Mouse (Mus musculus): ENCODE measurements around the gene Gm7029.
A peak's percentile ranks its signal among the peaks of the same experiment; 100 is the strongest.
"Not testable (repeated sequence)": the region's sequence is repeated elsewhere in the genome, so short reads cannot be mapped to it uniquely, and the experiment has no call there.

Gene Gm7029

DNA sequence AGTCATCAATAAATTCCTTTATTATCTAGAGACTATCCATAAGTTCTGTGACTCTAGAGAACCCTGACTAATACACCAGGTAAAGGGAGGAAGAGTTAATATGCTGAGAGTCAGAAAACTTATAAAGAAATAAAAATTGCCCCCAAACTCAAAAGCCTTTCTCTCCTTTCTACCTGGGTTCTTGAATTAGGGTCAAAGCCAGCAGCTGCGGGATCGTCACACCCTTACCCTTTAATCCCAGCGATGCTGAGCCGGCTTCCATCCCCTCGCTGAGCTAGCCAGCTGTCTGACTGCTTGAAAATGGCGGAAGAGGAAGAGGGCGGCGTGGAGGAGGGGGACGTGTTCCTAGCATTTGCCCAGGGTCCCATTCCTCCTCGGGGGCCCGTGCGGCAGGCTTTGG lies at the start of gene Gm7029:
Gene Gm7029, plus strand, starts transcription at position 301 of the 400 bp plus-strand sequence.
- DNase-seq (ENCODE audit: low read depth, low spot score): not testable (repeated sequence)

GRCm38 (mm10) chr17:33824084-33824996 lies 49.3 kb upstream of the Gm7029 start, which contains the start of the genes Rps28 and Ndufa7:
Gene Rps28 (minus strand): TSS chr17:33824562.
Gene Ndufa7 (plus strand): TSS chr17:33824572.
- peak; percentile 97 for DNase-seq (ENCODE audit: low read depth, low spot score)

- not testable (repeated sequence) for DNase-seq (ENCODE audit: low read depth, low spot score)
Measured at GRCm38 (mm10) chr17:33824997-33825330, 48.7 kb upstream of the Gm7029 start.

DNA sequence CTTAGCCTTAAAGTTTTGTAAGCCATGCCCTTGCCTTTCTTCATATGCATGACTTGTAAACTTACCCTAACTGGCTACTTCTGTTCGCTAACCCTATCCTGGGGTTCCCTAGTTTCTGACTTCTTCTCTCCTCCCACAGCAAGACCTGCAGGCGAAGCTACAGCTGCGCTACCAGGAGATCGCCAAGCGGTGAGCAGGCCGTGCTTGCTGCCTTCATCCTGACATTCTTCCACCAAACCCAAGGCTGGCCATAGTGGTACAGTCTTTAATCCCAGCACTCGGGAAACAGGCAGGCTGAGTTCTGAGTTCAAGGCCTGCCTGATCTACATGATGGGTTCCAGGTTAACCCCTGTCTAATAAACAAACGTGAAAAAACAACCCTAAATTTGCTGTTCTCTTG lies 48.2 kb upstream of the Gm7029 start:
- DNase-seq (ENCODE audit: low read depth, low spot score): no peak

DNA sequence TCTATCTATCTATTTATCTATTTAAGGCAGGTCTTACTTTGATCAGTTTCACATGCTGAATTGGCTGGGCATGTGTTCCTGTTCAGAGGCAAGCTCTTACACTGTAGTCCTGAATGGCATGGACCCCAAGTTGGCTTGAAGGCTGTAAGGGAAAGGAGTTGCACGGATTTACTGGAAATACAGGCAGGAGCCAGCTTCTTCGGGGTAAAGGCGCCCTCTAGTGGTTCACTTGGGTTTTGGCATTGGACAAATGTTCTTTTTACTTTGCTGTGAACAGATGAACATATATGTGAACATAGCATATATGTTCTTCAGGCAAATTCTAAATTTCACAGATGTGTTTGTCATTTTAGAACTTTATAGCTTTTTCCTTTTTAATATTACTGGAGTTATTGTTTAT lies 46.8 kb upstream of the Gm7029 start:
- DNase-seq (ENCODE audit: low read depth, low spot score): peak; percentile 81

- DNase-seq (ENCODE audit: low read depth, low spot score): no peak
Measured at GRCm38 (mm10) chr17:33828892-33829291, 44.7 kb upstream of the Gm7029 start.

- DNase-seq (ENCODE audit: low read depth, low spot score): no peak
Measured at GRCm38 (mm10) chr17:33829561-33829960, 44.1 kb upstream of the Gm7029 start.

DNA sequence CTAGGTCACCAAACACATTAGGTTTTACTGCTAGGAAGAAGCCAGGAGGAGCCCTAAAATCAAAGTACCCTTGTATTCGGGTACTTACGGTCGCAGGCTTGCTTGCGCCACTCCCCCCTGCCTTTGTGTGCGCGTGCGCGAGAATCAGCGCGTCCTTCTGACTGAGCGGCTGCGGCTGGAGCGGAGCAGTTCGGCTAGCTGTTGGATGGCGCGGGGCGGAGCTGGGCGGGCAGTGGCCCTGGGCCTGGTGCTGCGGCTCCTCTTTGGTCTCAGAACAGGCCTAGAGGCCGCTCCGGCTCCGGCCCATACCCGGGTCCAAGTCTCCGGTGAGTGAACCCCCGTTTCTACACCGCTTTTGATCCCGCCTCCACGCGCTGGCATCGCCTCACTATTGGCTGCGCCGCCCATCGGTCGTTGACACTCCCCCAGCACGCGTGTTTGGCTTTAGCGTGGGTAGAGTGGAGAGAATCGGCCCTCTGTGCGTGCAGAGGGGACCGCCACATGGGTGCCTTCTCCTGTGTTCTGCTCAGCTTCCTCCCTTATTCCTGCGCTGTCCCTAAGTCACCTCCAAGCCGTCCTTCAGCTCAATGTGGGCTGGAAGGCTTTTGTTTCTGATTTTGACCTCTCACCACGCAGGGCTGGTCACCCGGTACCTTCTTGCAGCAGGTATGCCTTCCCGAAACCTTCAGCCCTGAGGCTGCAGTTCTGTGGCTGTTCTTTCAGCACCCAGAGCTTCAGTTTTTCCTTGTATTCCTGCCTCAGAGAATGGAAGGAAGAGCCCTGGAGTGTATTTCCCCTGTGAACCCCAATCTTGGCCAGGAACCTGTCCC lies 30.5 kb upstream of the Gm7029 start, which contains the start of gene Cd320:
Gene Cd320, plus strand, starts transcription at position 126 of the 830 bp plus-strand sequence.
- peak; percentile 93 for DNase-seq (ENCODE audit: low read depth, low spot score)

GRCm38 (mm10) chr17:33844196-33844595 lies 29.4 kb upstream of the Gm7029 start:
- DNase-seq (ENCODE audit: low read depth, low spot score): no peak

DNA sequence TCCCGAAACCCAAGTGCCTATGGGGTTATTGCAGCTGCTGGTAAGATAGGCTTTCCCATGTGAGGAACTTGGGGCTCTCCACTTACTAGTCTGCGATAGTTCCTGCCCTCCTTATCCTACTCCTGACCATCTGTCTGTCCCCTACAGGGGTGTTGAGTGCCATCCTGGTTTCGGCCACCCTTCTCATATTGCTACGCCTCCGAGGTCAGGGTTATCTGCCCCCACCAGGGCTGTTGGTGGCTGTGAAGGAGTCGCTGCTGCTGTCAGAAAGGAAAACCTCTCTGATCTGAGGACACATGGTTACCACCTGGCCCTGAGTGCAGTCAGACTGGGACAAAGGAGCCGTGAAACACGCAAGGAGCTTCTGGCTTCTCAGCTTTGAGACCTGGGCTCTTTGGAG lies 25.5 kb upstream of the Gm7029 start:
- DNase-seq (ENCODE audit: low read depth, low spot score): no peak

DNA sequence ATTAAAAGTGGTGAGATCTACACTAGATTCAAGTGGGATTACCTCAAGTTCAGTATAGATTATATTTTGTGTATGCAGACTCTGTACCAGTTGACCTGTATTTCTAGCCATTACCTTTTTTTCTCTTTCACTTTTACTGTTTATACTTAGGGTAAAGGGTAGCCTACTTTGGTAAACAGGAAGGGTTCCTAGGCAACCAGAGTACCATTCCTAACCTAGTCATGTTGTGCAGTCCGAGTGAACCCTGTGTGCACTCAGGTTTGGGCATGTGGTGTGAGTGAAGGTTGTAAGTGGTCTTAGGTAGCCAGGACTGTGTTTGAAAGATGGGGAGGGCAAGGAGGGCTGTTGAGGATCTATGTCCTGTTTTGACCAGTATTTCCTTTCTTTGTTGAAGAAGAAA lies 22.3 kb upstream of the Gm7029 start:
- peak; percentile 47 for DNase-seq (ENCODE audit: low read depth, low spot score)

DNA sequence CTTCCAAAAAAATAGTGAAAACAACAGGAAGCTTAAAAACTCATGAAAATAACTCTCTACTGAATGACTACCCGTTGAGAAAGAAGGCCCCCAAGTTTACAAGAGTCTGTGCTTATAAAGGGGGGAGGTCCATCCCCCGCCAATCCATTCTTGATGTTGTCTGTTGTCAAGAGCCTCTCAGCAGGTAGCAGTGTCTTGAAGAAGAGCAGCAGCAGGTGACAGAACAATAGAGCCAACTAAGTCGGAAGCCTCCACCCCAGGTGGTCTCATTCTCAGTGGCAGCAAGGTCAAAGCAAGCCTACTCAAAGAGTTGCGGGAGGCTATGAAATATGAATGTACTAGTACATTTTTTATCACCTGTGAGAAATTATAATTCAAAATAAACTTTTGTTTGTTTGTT lies 15.8 kb upstream of the Gm7029 start:
- DNase-seq (ENCODE audit: low read depth, low spot score): no peak

DNA sequence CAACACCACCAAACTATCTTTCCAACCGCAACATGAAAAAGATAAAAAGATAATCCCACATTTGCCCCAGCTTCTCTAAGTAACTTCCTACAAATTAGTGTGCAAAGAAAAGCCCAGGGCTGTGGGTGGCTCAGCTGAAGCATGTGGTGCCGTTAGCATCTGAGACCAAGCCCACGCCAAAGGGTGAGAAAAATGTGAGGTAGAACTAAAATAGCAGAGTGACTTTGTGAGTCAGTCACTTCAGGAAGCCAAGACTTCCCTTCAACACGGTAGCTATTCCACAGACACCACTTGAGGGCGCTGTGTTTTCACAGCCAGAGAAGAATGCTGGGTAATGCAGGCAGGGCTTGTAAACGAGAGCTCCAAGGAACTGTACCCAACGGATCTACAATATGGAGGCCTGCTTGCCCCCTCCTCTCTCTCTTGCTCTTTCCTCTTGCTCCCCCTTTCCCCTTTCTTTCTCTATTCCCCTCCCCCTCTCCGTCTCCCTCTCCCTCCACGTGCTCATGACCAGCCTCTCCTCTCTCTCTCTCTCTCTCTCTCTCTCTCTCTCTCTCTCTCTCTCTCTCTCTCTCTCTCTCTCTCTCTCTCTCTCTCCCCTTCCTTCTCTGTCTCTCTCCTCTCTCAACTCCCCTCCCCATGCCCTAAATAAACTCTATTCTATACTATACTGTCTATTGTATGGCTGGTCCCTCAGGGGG lies 8.2 kb upstream of the Gm7029 start:
- peak; percentile 90 for DNase-seq (ENCODE audit: low read depth, low spot score)

DNA sequence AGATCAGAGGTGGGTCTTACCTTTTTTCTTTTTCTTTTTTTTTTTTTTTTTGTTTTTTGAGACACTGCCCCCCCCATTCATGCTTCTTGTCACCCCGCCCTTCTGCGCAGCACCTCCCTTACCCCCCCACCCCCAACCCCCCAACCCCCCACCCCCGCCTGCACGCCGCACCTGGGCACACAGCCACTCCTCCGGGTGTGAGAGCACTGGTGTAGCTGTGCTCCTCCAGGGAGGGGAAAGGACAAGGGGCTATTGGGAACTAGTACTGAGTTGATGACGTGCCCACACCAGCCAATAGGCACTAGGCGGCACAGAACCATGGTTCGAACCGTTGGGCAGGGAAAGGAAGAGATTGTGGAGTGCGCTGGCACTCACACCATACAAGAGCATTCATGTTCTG lies 774 bp downstream of the Gm7029 start:
- DNase-seq (ENCODE audit: low read depth, low spot score): no peak

DNA sequence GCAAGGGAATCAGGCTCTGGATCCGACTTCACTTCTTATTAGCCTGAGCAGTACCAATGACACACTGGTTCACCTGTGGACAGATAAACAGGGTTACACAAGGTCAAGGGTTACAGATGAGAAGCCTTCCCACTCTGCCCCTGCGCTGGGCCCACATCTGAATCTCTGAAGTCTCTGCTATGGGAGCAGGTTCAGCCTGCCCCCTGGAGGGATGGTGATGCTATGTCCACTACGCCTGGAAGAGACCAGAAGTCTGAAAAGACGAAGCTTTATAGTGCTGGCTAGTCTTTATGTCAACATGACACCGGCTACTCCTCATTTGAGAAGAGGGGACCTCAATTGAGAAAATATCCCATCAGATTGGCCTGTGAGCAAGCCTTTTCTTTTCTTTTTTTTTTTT lies 2.2 kb downstream of the Gm7029 start:
- DNase-seq (ENCODE audit: low read depth, low spot score): not testable (repeated sequence)

GRCm38 (mm10) chr17:33884320-33884719 lies 10.7 kb downstream of the Gm7029 start:
- not testable (repeated sequence) for DNase-seq (ENCODE audit: low read depth, low spot score)

DNA sequence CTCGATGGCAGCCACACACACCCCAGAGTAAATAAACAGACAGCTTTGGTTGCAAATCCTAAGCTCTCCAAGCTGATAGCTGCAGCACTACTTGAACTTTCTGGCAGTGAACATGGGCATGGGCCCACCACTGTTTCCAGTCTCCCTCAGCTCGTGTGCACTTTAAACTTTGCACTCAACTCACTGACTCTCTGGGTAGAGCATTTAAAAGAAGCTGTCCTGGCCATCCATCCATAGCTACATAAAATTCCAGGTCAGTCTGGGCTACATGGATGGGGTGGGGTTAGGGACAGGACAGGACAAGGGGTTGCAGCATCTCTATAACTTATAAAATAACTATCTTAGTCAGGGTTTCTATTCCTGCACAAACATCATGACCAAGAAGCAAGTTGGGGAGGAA lies 14.2 kb downstream of the Gm7029 start:
- DNase-seq (ENCODE audit: low read depth, low spot score): not testable (repeated sequence)

- DNase-seq (ENCODE audit: low read depth, low spot score): not testable (repeated sequence)
Measured at GRCm38 (mm10) chr17:33888230-33888629, 14.6 kb downstream of the Gm7029 start.

DNA sequence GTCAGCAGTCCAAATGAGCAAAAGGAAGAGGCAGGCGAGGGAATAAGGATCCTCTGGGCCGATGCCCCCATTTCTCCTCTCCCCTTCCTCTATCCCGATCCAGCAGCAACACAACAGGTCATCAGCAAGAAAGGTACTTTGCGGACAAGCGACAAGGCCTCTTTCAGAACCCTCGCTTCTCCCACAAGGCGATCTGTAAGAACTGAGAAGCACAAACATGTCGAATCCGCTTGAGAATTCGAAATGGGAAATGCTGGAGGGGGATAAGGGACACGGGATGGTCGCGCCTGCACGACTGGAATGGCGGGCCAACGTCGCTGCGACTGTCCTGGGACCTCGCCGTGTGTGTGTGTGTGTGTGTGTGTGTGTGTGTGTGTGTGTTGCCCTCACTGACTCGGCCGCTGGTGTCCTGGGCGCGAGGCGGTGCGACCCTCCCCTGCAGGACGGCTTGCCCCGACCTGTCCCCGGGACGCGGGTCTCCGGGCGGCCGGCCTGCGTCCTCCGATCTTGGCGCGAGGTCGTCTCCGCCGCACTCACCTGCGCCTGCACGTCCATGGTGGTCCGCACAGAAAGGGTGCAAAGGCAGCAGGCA lies 16.4 kb downstream of the Gm7029 start:
- DNase-seq (ENCODE audit: low read depth, low spot score): not testable (repeated sequence)

DNA sequence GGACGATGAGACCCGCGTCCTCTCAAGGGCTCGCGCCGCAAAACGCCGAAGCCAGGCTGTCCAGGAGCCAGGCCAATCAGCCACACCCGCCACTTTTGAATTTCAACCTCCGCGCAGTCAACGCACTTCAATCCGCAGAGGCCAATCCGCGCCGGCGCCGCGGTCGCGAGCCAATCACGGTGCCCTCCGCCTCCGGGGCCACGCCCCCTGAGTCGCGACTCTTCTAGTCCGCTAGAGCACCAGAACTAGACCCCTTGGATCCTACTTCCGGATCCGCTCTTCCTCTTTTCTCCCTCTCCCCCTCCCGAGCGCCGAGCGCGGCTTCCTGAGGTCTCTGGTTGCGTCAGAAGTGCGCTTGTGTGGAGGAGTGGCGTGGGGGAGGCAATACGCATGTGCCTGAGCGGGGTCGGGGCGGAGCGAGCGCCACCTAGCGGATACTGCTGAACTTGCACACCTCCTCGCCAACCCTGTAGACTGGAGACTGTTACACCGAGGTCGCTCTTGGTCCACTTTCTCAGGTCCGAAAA lies 17.0 kb downstream of the Gm7029 start, which contains the start of gene Kifc1:
Gene Kifc1, minus strand, starts transcription at position 129 of the 527 bp plus-strand sequence.
- peak; percentile 100 for DNase-seq (ENCODE audit: low read depth, low spot score)

DNA sequence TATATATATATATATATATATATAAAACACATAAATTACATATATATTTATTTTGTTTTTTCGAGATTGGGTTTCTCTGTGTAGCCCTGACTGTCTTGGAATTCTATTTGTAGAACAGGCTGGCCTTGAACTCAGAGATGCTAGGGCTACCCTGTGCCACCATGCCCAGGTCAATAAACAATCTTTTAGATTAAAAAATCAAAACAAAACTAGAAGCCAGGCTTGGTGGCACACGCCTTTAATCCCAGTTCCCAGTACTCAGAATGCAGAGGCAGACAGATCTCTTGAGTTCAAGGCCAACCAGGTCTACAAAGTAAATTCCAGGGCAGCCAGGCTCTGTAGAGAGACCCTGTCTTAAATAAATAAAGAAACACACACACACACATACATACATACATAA lies 17.7 kb downstream of the Gm7029 start:
- DNase-seq (ENCODE audit: low read depth, low spot score): no peak
